In genomic region chr1:66459394-66459793, GRCm38 (mm10) we compare ENCODE assay signal across 24 mouse cellular contexts. TPM values are rescaled to one million over a fixed set of nuclear protein-coding genes. Genes with fewer than 3 reads are reported as not detected.
DNase-seq lines count a peak whose midpoint lies in the region; ATAC-seq and TF ChIP-seq lines count a peak whose summit lies in the region.
"Had no signal": no experiment of that assay in that cellular context is flagged by ENCODE, and none has a peak within 500 bp of the region (broad histone marks: within the 10 kb centered on the region; RNA-seq: fewer than 3 reads in every experiment).

No protein-coding gene starts in this region.

- no peaks in the 10 kb centered on the region for H3K36me3 ChIP-seq in lung, embryonic 14.5 days (ENCODE audit: insufficient read depth)
- H3K36me3 ChIP-seq in lung, postnatal 0 days (ENCODE audit: insufficient read depth, low read length) = no peaks in the 10 kb centered on the region
- H3K36me3 ChIP-seq: embryonic facial prominence, embryonic 10.5 days; embryonic facial prominence, embryonic 12.5 days; forebrain, embryonic 15.5 days; G1E had no signal

- 48% methylated on average over 3 of the region's 3 CpGs for WGBS in lung, embryonic 14.5 days
- WGBS in lung, postnatal 0 days = 38% methylated on average over 3 of the region's 3 CpGs

- no peak overlapping the region for H3K9ac ChIP-seq in lung, embryonic 14.5 days
- no peak overlapping the region for H3K9ac ChIP-seq in lung, postnatal 0 days (replicated peaks; ENCODE audit: low read depth)
- H3K9ac ChIP-seq: embryonic facial prominence, embryonic 12.5 days; forebrain, embryonic 13.5 days; forebrain, embryonic 15.5 days had no signal

- no peaks in the 10 kb centered on the region for H3K9me3 ChIP-seq in lung, embryonic 14.5 days (ENCODE audit: low read depth, low read length)
- H3K9me3 ChIP-seq in lung, postnatal 0 days (ENCODE audit: low read length) = no peaks in the 10 kb centered on the region
- H3K9me3 ChIP-seq: embryonic facial prominence, embryonic 10.5 days; embryonic facial prominence, embryonic 12.5 days; forebrain, embryonic 13.5 days; forebrain, embryonic 15.5 days; G1E had no signal

- H3K27me3 ChIP-seq in lung, embryonic 14.5 days (ENCODE audit: insufficient read depth, low read length) = no peaks in the 10 kb centered on the region
- H3K27me3 ChIP-seq in lung, postnatal 0 days (replicated peaks; ENCODE audit: insufficient read depth, low read length) = no peaks in the 10 kb centered on the region
- H3K27me3 ChIP-seq: CH12.LX; embryonic facial prominence, embryonic 12.5 days; forebrain, embryonic 13.5 days; forebrain, embryonic 15.5 days; Patski had no signal

- no peak for ATAC-seq in lung, embryonic 14.5 days (ENCODE audit: insufficient read depth)
- peak; percentile 63; the same call in 1 of the 2 replicates for ATAC-seq in lung, postnatal 0 days
- ATAC-seq: activated CD4-positive, CD25-positive, alpha-beta regulatory T cell, adult 4 months; CD4-positive, CD25-positive, alpha-beta regulatory T cell, adult 4 months; forebrain, embryonic 13.5 days; forebrain, embryonic 15.5 days; Patski had no signal

- DNase-seq in lung, embryonic 14.5 days = peak; percentile 8
- no peak for DNase-seq in lung, adult 18-20 months
- peak; percentile 75 for DNase-seq in lung, postnatal 0 days (ENCODE audit: low spot score)
- DNase-seq in lung, postnatal 14 days = no peak
- DNase-seq in lung, postnatal 25 days (ENCODE audit: low spot score) = peak; percentile 5
- DNase-seq in gastrocnemius, adult 8-10 months (ENCODE audit: low spot score in 2 of 2) = no peak
- DNase-seq: adrenal gland, adult 8-10 months; adrenal gland, postnatal 14 days; adrenal gland, postnatal 36 days; B cell, adult 2 months; cerebellum, adult 11-12 months; cerebellum, adult 2 months; cerebellum, adult 9-10 months; cerebellum, postnatal 10 days; cerebellum, postnatal 25 days had no signal

- no peak overlapping the region for H3K4me2 ChIP-seq in lung, embryonic 14.5 days
- no peak overlapping the region for H3K4me2 ChIP-seq in lung, postnatal 0 days (replicated peaks; ENCODE audit: low read depth, low read length)
- H3K4me2 ChIP-seq: embryonic facial prominence, embryonic 12.5 days; forebrain, embryonic 13.5 days; forebrain, embryonic 15.5 days had no signal

- H3K27ac ChIP-seq in lung, embryonic 14.5 days (ENCODE audit: low read depth) = no peak overlapping the region
- no peak overlapping the region for H3K27ac ChIP-seq in lung, postnatal 0 days (ENCODE audit: low read length)
- H3K27ac ChIP-seq: embryonic facial prominence, embryonic 10.5 days; embryonic facial prominence, embryonic 12.5 days; forebrain, embryonic 13.5 days; forebrain, embryonic 15.5 days had no signal

- TF ChIP-seq EP300 in lung, postnatal 0 days (IDR thresholded peaks at IDR 0.05) = no peak

- H3K4me3 ChIP-seq in lung, embryonic 14.5 days (ENCODE audit: low read depth, low read length) = no peak overlapping the region
- no peak overlapping the region for H3K4me3 ChIP-seq in lung, postnatal 0 days (ENCODE audit: low read depth, low read length)
- H3K4me3 ChIP-seq: embryonic facial prominence, embryonic 10.5 days; embryonic facial prominence, embryonic 12.5 days; forebrain, embryonic 13.5 days; forebrain, embryonic 15.5 days had no signal

- no peak for TF ChIP-seq CTCF in lung, embryonic 14.5 days (IDR thresholded peaks at IDR 0.05; ENCODE audit: low read depth)
- TF ChIP-seq CTCF in lung, postnatal 0 days (IDR thresholded peaks at IDR 0.05) = no peak

- no peaks in the 10 kb centered on the region for H3K4me1 ChIP-seq in lung, embryonic 14.5 days (ENCODE audit: insufficient read depth)
- H3K4me1 ChIP-seq in lung, postnatal 0 days (ENCODE audit: insufficient read depth, low read depth, low read length) = no peaks in the 10 kb centered on the region
- H3K4me1 ChIP-seq: embryonic facial prominence, embryonic 10.5 days; embryonic facial prominence, embryonic 12.5 days; forebrain, embryonic 13.5 days; forebrain, embryonic 15.5 days had no signal

RNA-seq across cellular contexts. Expression of gene Unc80, which starts 8.8 kb away (rescaled TPM):
- 0.09 and 0.11 TPM in 2 replicates for polyA plus RNA-seq in lung, embryonic 14.5 days (2014; fragmentation: Nextera tagmentation; extraction: Ambion mirVana)
- polyA plus RNA-seq in lung, postnatal 0 days (2015; fragmentation: Nextera tagmentation; extraction: Ambion mirVana) = 0.67 and 1.3 TPM in 2 replicates
- total RNA-seq in gastrocnemius, adult 8-10 months (2022) = under 1 TPM; 0.03 to 0.24 (median 0.10) TPM
- polyA plus RNA-seq: CD4-positive, CD25-positive, alpha-beta regulatory T cell, adult 4 months; Patski had no signal

Comparison
In these comparisons a context has a peak if more than half of its experiments do, and no peak if none do; other contexts are left out.
1. DNase-seq: peak in lung, embryonic 14.5 days (single experiment), lung, postnatal 0 days (single experiment) and lung, postnatal 25 days (single experiment); none in lung, adult 18-20 months (0 of 2), lung, postnatal 14 days (single experiment) and gastrocnemius, adult 8-10 months (0 of 2).